Mouse (Mus musculus) ES-Bruce4 (cell line): ENCODE results near the gene Caprin1.

ENCODE experiments used
- CTCF ChIP-seq: IDR thresholded peaks from one replicate; pipeline ENCODE4 v1.8.1; 2011; ENCODE audit warnings: low read depth, low read length
- EP300 ChIP-seq: IDR thresholded peaks from 2 replicates; pipeline ENCODE4 v1.6.1; 2011; ENCODE audit warnings: low read depth, low read length; ENCODE audit not compliant: insufficient read depth
- POLR2A ChIP-seq: IDR thresholded peaks from one replicate; pipeline ENCODE4 v1.8.1; 2011; ENCODE audit warnings: low read length; ENCODE audit not compliant: insufficient read depth

- TF ChIP-seq CTCF (no peak), POLR2A (no peak), EP300 (no peak)
Measured at GRCm38 (mm10) chr2:103724521-103724920, 72.9 kb downstream of the Caprin1 start.
